Mouse (Mus musculus): Measurements from ENCODE around the gene Elmo1.

DNA sequence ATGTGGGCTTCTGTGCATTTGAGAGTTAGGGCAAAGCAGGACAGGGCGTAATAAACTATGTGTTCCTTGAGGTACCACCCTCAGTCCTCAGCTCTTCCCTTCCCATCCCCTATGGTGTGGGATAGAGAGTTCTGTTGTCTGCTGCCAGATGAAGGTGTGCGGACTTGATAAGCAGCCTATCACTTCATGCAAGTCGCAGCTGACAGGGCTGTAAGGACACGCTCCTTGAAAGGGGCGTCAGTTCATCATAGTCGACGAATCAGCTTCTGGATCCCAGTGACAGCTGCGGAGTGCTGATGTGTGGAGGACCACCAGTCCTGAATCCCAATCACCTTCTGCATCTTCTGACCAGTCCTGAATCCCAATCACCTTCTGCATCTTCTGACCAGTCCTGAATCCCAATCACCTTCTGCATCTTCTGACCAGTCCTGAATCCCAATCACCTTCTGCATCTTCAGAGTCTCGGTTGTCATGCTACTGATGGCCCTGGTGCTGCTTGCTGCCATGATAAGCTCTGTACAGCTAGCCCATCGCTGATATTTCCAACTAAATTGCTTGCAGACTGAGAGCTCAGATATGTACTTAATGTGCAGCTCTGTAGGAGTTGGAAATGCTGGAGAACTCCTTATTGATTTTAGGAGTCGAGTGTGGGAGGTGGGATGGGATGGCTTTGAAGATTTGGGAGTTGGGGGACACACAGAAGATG, 59.9 kb downstream of the Elmo1 start:
- no peak for TF ChIP-seq MAX (IDR thresholded peaks at IDR 0.05; ENCODE audit: low read depth)
- TF ChIP-seq POLR2A (IDR thresholded peaks at IDR 0.05; ENCODE audit: insufficient read length, low read depth), result no peak
- TF ChIP-seq REST (IDR thresholded peaks at IDR 0.05; ENCODE audit: insufficient read depth, insufficient read length), result no peak
- no peak for TF ChIP-seq E2F4 (IDR thresholded peaks at IDR 0.05; ENCODE audit: insufficient read depth)
- no peak for TF ChIP-seq TCF3 (IDR thresholded peaks at IDR 0.05; ENCODE audit: insufficient read length, low read depth)
- no peak for TF ChIP-seq USF1 (IDR thresholded peaks at IDR 0.05; ENCODE audit: low read depth)
- TF ChIP-seq MYOD1 (IDR thresholded peaks at IDR 0.05; ENCODE audit: control insufficient read depth in 1 of 3, insufficient read length in 2 of 3, low read depth in 2 of 3), result no peak
